Mouse (Mus musculus): ENCODE data around the gene 9430097D07Rik. TPM values are rescaled to one million over a fixed set of nuclear protein-coding genes. Genes with fewer than 3 reads are reported as not detected.

9430097D07Rik gene
- polyA plus RNA-seq, 1 experiment from 2014 or later: 0.29 TPM

GRCm38 (mm10) chr2:32536086-32536633, 39.3 kb downstream of the 9430097D07Rik start:
- H3K9ac ChIP-seq (replicated peaks; ENCODE audit: low read length): peak overlapping the region; percentile 91
- H3K4me1 ChIP-seq (ENCODE audit: control insufficient read depth, insufficient read depth, low read length): peaks cover 47% of the 10 kb centered on the region
- H3K27me3 ChIP-seq (ENCODE audit: control insufficient read depth, insufficient read depth, low read length): no peaks in the 10 kb centered on the region
- ATAC-seq (ENCODE audit: low FRiP score, low TSS enrichment) (no peak), DNase-seq (peak; percentile 46)
- H3K4me2 ChIP-seq (ENCODE audit: low read length): peak overlapping the region; percentile 86
- peak overlapping the region; percentile 49; the same call in 1 of the 2 replicates for H3K27ac ChIP-seq (replicated peaks; ENCODE audit: low read depth, low read length)
- H3K36me3 ChIP-seq (ENCODE audit: control insufficient read depth, insufficient read depth, low read length): no peaks in the 10 kb centered on the region
- under 1% methylated on average over 14 of the region's 14 CpGs for WGBS
- peak overlapping the region; percentile 85 for H3K4me3 ChIP-seq (replicated peaks; ENCODE audit: low read depth, low read length)
- H3K9me3 ChIP-seq (ENCODE audit: control insufficient read depth, low read length): no peaks in the 10 kb centered on the region

- Histone ChIP-seq H3K4me1 (ENCODE audit: control insufficient read depth, insufficient read depth, low read length) (peaks cover 47% of the 10 kb centered on the region), H3K27me3 (ENCODE audit: control insufficient read depth, insufficient read depth, low read length) (no peaks in the 10 kb centered on the region), H3K9me3 (ENCODE audit: control insufficient read depth, low read length) (no peaks in the 10 kb centered on the region), H3K9ac (replicated peaks; ENCODE audit: low read length) (peak overlapping the region; percentile 91), H3K4me3 (replicated peaks; ENCODE audit: low read depth, low read length) (peak overlapping the region; percentile 85), H3K27ac (replicated peaks; ENCODE audit: low read depth, low read length) (peak overlapping the region; percentile 88), H3K4me2 (ENCODE audit: low read length) (peak overlapping the region; percentile 86), H3K36me3 (ENCODE audit: control insufficient read depth, insufficient read depth, low read length) (no peaks in the 10 kb centered on the region)
- WGBS: under 1% methylated on average over 54 of the region's 56 CpGs
- ATAC-seq (ENCODE audit: low FRiP score, low TSS enrichment) (no peak; the same call in 1 of the 2 replicates), DNase-seq (peak; percentile 68)
Observed at GRCm38 (mm10) chr2:32535501-32535991, 39.9 kb downstream of the 9430097D07Rik start.

DNA sequence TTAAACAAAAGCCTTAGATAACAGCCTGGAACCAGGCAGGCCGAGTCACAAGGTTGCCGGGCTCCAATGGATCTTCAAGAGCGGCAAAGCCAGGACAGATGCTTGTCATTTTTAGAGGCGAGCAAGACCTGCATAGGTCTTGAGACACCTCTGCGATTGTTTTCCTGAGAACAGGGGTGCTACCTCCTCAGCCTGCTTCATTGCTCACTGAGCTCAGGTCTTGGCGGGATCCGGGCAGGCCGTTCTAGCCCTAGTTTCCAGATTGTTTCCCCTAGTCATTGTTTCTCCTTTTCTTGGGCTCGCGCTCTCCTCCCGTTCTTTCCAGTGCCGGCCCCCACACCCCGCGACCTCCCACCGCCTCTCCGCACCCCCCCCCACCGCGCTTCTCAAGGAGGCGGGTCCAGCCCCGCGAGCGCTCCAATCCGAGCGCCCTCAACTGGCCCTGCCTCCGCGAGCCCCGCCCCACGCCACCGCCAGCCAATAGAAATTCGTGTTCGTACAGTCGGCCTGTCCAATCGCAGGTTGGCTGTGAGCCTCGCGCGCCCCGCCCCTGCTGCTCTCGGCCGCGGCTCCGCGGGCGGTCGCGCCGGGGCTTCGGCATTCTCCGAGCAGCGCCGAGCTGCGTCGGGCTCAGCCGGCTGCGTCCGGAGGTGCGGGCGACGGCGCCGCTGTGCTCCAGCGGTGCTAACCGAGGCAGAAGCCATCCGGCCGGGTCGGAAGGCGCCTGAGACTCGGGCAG, 40.6 kb downstream of the 9430097D07Rik start, which contains the start of gene Fam102a:
Gene Fam102a (plus strand): TSS at position 600 of the 739 bp plus-strand sequence.
- H3K9me3 ChIP-seq (ENCODE audit: control insufficient read depth, low read length): no peaks in the 10 kb centered on the region
- H3K4me3 ChIP-seq (replicated peaks; ENCODE audit: low read depth, low read length): peak within 1 kb of the TSS; percentile 85
- H3K4me2 ChIP-seq (ENCODE audit: low read length): peak within 1 kb of the TSS; percentile 86
- peak; percentile 99 for DNase-seq
- no peaks in the 10 kb centered on the region for H3K36me3 ChIP-seq (ENCODE audit: control insufficient read depth, insufficient read depth, low read length)
- peaks cover 45% of the 10 kb centered on the region for H3K4me1 ChIP-seq (ENCODE audit: control insufficient read depth, insufficient read depth, low read length)
- peak within 1 kb of the TSS; percentile 91 for H3K9ac ChIP-seq (replicated peaks; ENCODE audit: low read length)
- ATAC-seq (ENCODE audit: low FRiP score, low TSS enrichment): peak; percentile 96
- no peaks in the 10 kb centered on the region for H3K27me3 ChIP-seq (ENCODE audit: control insufficient read depth, insufficient read depth, low read length)
- under 1% methylated on average over 67 of the region's 67 CpGs for WGBS
- peak within 1 kb of the TSS; percentile 88 for H3K27ac ChIP-seq (replicated peaks; ENCODE audit: low read depth, low read length)

- Histone ChIP-seq H3K4me1 (ENCODE audit: control insufficient read depth, insufficient read depth, low read length) (peaks cover 40% of the 10 kb centered on the region), H3K27ac (replicated peaks; ENCODE audit: low read depth, low read length) (peak overlapping the region; percentile 85), H3K9me3 (ENCODE audit: control insufficient read depth, low read length) (no peaks in the 10 kb centered on the region), H3K36me3 (ENCODE audit: control insufficient read depth, insufficient read depth, low read length) (no peaks in the 10 kb centered on the region), H3K27me3 (ENCODE audit: control insufficient read depth, insufficient read depth, low read length) (no peaks in the 10 kb centered on the region), H3K4me3 (replicated peaks; ENCODE audit: low read depth, low read length) (peak overlapping the region; percentile 85), H3K4me2 (ENCODE audit: low read length) (peak overlapping the region; percentile 86), H3K9ac (replicated peaks; ENCODE audit: low read length) (peak overlapping the region; percentile 91)
- DNase-seq: peak; percentile 69
- no peak for ATAC-seq (ENCODE audit: low FRiP score, low TSS enrichment)
- WGBS: 8% methylated on average over 13 of the region's 13 CpGs
Observed at GRCm38 (mm10) chr2:32534061-32534732, 41.3 kb downstream of the 9430097D07Rik start.

- DNase-seq (no peak), ATAC-seq (ENCODE audit: low FRiP score, low TSS enrichment) (no peak)
- no peak overlapping the region for H3K4me2 ChIP-seq (ENCODE audit: low read length)
- H3K4me3 ChIP-seq (replicated peaks; ENCODE audit: low read depth, low read length): no peak overlapping the region
- H3K9ac ChIP-seq (replicated peaks; ENCODE audit: low read length): no peak overlapping the region
- WGBS: 92% methylated on average over 2 of the region's 2 CpGs
- no peaks in the 10 kb centered on the region for H3K27me3 ChIP-seq (ENCODE audit: control insufficient read depth, insufficient read depth, low read length)
- H3K36me3 ChIP-seq (ENCODE audit: control insufficient read depth, insufficient read depth, low read length): no peaks in the 10 kb centered on the region
- H3K9me3 ChIP-seq (ENCODE audit: control insufficient read depth, low read length): no peaks in the 10 kb centered on the region
- H3K4me1 ChIP-seq (ENCODE audit: control insufficient read depth, insufficient read depth, low read length): peaks cover 29% of the 10 kb centered on the region
- no peak overlapping the region for H3K27ac ChIP-seq (replicated peaks; ENCODE audit: low read depth, low read length)
Observed at GRCm38 (mm10) chr2:32533163-32533562, 42.3 kb downstream of the 9430097D07Rik start.

DNA sequence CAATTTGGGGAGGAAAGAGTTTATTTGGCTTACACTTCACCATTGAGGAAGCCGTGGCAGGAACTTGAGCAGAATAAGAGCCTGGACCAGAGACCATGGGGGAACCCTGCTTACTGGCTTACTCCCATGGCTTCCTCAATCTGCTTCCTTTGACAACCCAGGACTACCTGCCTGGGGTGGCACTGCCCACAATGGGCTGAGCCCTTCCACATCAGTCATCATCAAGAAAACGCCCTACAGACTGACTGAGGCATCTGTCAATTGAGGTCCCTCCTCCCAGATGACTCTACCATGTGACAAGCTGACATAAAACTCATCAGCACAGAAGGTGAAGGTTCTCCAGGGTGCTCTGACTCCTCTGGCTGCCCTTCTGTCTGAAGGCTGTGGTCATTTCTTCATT, 45.0 kb downstream of the 9430097D07Rik start:
- DNase-seq: no peak
- H3K27me3 ChIP-seq (ENCODE audit: control insufficient read depth, insufficient read depth, low read length): no peaks in the 10 kb centered on the region
- H3K27ac ChIP-seq (replicated peaks; ENCODE audit: low read depth, low read length): no peak overlapping the region
- 89% methylated on average over 2 of the region's 2 CpGs for WGBS
- H3K4me2 ChIP-seq (ENCODE audit: low read length): no peak overlapping the region
- no peak overlapping the region for H3K4me3 ChIP-seq (replicated peaks; ENCODE audit: low read depth, low read length)
- no peak overlapping the region for H3K9ac ChIP-seq (replicated peaks; ENCODE audit: low read length)
- peaks cover 7% of the 10 kb centered on the region; the same call in 1 of the 2 replicates for H3K4me1 ChIP-seq (ENCODE audit: control insufficient read depth, insufficient read depth, low read length)
- no peak for ATAC-seq (ENCODE audit: low FRiP score, low TSS enrichment)
- H3K9me3 ChIP-seq (ENCODE audit: control insufficient read depth, low read length): no peaks in the 10 kb centered on the region
- H3K36me3 ChIP-seq (ENCODE audit: control insufficient read depth, insufficient read depth, low read length): no peaks in the 10 kb centered on the region

DNA sequence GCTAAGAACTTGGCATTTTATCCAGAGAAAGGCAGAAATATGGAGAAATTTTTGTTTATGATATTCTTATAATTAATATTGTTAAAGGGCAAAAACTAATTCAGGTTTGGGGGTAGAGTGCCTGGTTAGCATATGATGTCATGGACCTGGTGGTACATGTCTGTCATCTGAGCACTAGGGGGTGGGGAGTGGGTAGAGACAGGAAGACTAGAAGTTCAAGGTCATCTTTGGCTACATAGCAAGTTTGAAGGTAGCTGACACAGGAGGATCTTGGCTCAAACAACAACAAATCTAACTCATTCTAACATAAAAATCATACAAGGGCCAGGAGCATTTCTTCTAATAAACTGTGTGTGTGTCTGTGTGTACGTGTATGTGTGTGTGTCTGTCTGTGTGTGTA, 47.2 kb downstream of the 9430097D07Rik start:
- Histone ChIP-seq H3K4me1 (ENCODE audit: control insufficient read depth, insufficient read depth, low read length) (no peaks in the 10 kb centered on the region), H3K36me3 (ENCODE audit: control insufficient read depth, insufficient read depth, low read length) (no peaks in the 10 kb centered on the region), H3K4me3 (replicated peaks; ENCODE audit: low read depth, low read length) (no peak overlapping the region), H3K27ac (replicated peaks; ENCODE audit: low read depth, low read length) (no peak overlapping the region), H3K4me2 (ENCODE audit: low read length) (no peak overlapping the region), H3K27me3 (ENCODE audit: control insufficient read depth, insufficient read depth, low read length) (no peaks in the 10 kb centered on the region), H3K9ac (replicated peaks; ENCODE audit: low read length) (no peak overlapping the region), H3K9me3 (ENCODE audit: control insufficient read depth, low read length) (no peaks in the 10 kb centered on the region)
- DNase-seq (no peak), ATAC-seq (ENCODE audit: low FRiP score, low TSS enrichment) (no peak)
- 86% methylated on average over 1 of the region's 1 CpGs for WGBS

DNA sequence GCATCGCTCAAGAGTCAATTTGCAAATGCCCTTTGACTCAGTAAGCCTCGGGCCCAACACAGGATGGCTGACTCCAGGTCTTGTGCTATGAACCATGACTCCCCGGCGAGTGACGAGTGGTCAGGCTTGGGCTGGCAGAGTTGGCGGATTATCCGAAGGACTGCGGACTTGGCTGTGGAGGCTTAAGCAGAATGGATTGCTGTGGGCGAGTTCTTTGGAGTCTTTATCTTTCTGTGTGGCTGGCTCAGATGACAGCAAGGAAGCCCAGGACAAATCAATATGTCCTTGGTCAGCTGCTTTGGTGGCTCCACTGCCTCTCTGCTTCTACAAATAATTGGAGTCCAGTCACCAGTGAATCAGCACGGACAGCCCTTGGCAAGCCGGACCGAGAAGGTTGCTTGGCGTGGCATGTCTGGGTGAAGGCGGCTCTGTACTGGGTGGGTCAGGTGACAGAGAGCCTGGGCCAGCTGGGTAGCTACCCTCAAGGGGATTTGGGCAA, 48.0 kb downstream of the 9430097D07Rik start:
- Histone ChIP-seq H3K9me3 (ENCODE audit: control insufficient read depth, low read length) (no peaks in the 10 kb centered on the region), H3K4me1 (ENCODE audit: control insufficient read depth, insufficient read depth, low read length) (no peaks in the 10 kb centered on the region), H3K36me3 (ENCODE audit: control insufficient read depth, insufficient read depth, low read length) (no peaks in the 10 kb centered on the region), H3K4me2 (ENCODE audit: low read length) (no peak overlapping the region), H3K27ac (replicated peaks; ENCODE audit: low read depth, low read length) (no peak overlapping the region), H3K27me3 (ENCODE audit: control insufficient read depth, insufficient read depth, low read length) (no peaks in the 10 kb centered on the region), H3K9ac (replicated peaks; ENCODE audit: low read length) (no peak overlapping the region), H3K4me3 (replicated peaks; ENCODE audit: low read depth, low read length) (no peak overlapping the region)
- DNase-seq: no peak
- 43% methylated on average over 14 of the region's 14 CpGs for WGBS
- no peak for ATAC-seq (ENCODE audit: low FRiP score, low TSS enrichment)
